Mouse (Mus musculus) midbrain, embryonic 14.5 days (tissue): Measurements from ENCODE around the gene 2310061N02Rik. TPM values are rescaled to one million over a fixed set of nuclear protein-coding genes. Genes with fewer than 3 reads are reported as not detected.

Experiments used
- ATAC-seq: fragments of 200-750 bp; cut with Nextera tagmentation; 2 replicates; pipeline ENCODE4 v1.8.0; 2017; ENCODE audit warnings: moderate number of reproducible peaks, moderate library complexity; ENCODE audit not compliant: low FRiP score, low TSS enrichment
- DNase-seq: peaks from one replicate; pipeline ENCODE4 v3.0.0-alpha.2; 2015
- H3K27ac ChIP-seq: fragments of 300-500 bp; sonication (generic); replicated peaks from 2 replicates; pipeline ENCODE4 v1.5.1; 2014; ENCODE audit warnings: mild to moderate bottlenecking, low read depth, low read length, moderate library complexity
- H3K27me3 ChIP-seq: fragments of 300-500 bp; sonication (generic); 2 replicates; pipeline ENCODE4 v1.6.1; 2014; ENCODE audit warnings: low read length, control low read depth, mixed read lengths; ENCODE audit not compliant: control insufficient read depth, insufficient read depth
- H3K36me3 ChIP-seq: fragments of 300-500 bp; sonication (generic); 2 replicates; pipeline ENCODE4 v1.6.1; 2014; ENCODE audit warnings: low read length, control low read depth; ENCODE audit not compliant: control insufficient read depth, insufficient read depth
- H3K4me1 ChIP-seq: fragments of 300-500 bp; sonication (generic); 2 replicates; pipeline ENCODE4 v1.6.1; 2014; ENCODE audit warnings: mild to moderate bottlenecking, antibody characterized with exemption, low read length, control low read depth; ENCODE audit not compliant: control insufficient read depth, insufficient read depth
- H3K4me2 ChIP-seq: fragments of 300-500 bp; sonication (generic); 2 replicates; pipeline ENCODE4 v1.6.1; 2014; ENCODE audit warnings: mild to moderate bottlenecking, low read length, moderate library complexity
- H3K4me3 ChIP-seq: fragments of 300-500 bp; sonication (generic); replicated peaks from 2 replicates; pipeline ENCODE4 v1.5.1; 2014; ENCODE audit warnings: low read depth, low read length
- H3K9ac ChIP-seq: fragments of 300-500 bp; sonication (generic); replicated peaks from 2 replicates; pipeline ENCODE4 v1.6.1; 2014; ENCODE audit warnings: mild to moderate bottlenecking, low read length, moderate library complexity
- H3K9me3 ChIP-seq: fragments of 300-500 bp; sonication (generic); 2 replicates; pipeline ENCODE4 v1.6.1; 2016; ENCODE audit warnings: low read length, control low read depth, mixed read lengths; ENCODE audit not compliant: control insufficient read depth
- WGBS: fragments of 180-500 bp; shearing (Covaris S2); extraction: QIAGEN DNeasy Blood & Tissue Kit; methylation state at CpG from one replicate; pipeline ENCODE4 v1.1.7; 2014; 5-methylcytosine and 5-hydroxymethylcytosine counted together
- polyA plus RNA-seq: library from polyadenylated mRNA; unstranded; fragments of >200 nt; fragmentation: Nextera tagmentation; extraction: Ambion mirVana; gene quantifications from 2 replicates; pipeline ENCODE4 v1.2.1, GENCODE M21; 2014

The 2310061N02Rik gene
- polyA plus RNA-seq, 1 experiment from 2014 or later = not detected

- Histone ChIP-seq H3K4me2 (no peak overlapping the region), H3K27ac (no peak overlapping the region), H3K9ac (no peak overlapping the region), H3K4me3 (no peak overlapping the region), H3K36me3 (no peaks in the 10 kb centered on the region), H3K4me1 (no peaks in the 10 kb centered on the region), H3K9me3 (no peaks in the 10 kb centered on the region), H3K27me3 (no peaks in the 10 kb centered on the region)
- DNase-seq (no peak), ATAC-seq (no peak)
- 76% methylated on average over 4 of the region's 4 CpGs for WGBS
Observed at GRCm38 (mm10) chr16:88710757-88711156, 3.0 kb upstream of the 2310061N02Rik start.

GRCm38 (mm10) chr16:88701072-88701864 lies 6.5 kb downstream of the 2310061N02Rik start:
- Histone ChIP-seq H3K4me3 (no peak overlapping the region), H3K4me2 (no peak overlapping the region), H3K27ac (no peak overlapping the region), H3K9me3 (no peaks in the 10 kb centered on the region), H3K9ac (no peak overlapping the region), H3K27me3 (no peaks in the 10 kb centered on the region), H3K36me3 (no peaks in the 10 kb centered on the region), H3K4me1 (no peaks in the 10 kb centered on the region)
- DNase-seq = no peak
- WGBS = 42% methylated on average over 4 of the region's 4 CpGs
- ATAC-seq = no peak

- H3K4me1 ChIP-seq = no peaks in the 10 kb centered on the region
- H3K9ac ChIP-seq = no peak overlapping the region
- no peak for DNase-seq
- H3K9me3 ChIP-seq = no peaks in the 10 kb centered on the region
- H3K36me3 ChIP-seq = no peaks in the 10 kb centered on the region
- H3K4me3 ChIP-seq = no peak overlapping the region
- no peak overlapping the region for H3K4me2 ChIP-seq
- H3K27me3 ChIP-seq = no peaks in the 10 kb centered on the region
- ATAC-seq = no peak
- no peak overlapping the region for H3K27ac ChIP-seq
- 91% methylated on average over 4 of the region's 4 CpGs for WGBS
Observed at GRCm38 (mm10) chr16:88696256-88696655, 11.5 kb downstream of the 2310061N02Rik start.

GRCm38 (mm10) chr16:88681282-88681681 lies 26.5 kb downstream of the 2310061N02Rik start:
- no peak overlapping the region for H3K9ac ChIP-seq
- DNase-seq (peak; percentile 47), ATAC-seq (no peak)

GRCm38 (mm10) chr16:88679099-88679498 lies 28.7 kb downstream of the 2310061N02Rik start:
- no peak overlapping the region for H3K9ac ChIP-seq
- WGBS = 87% methylated on average over 6 of the region's 6 CpGs
- DNase-seq = no peak

More at GRCm38 (mm10) chr16:88681282-88681681, 26.5 kb downstream of the 2310061N02Rik start:
- no peak overlapping the region for H3K27ac ChIP-seq
- no peak overlapping the region for H3K4me2 ChIP-seq
- 17% methylated on average over 2 of the region's 2 CpGs for WGBS
- no peak overlapping the region for H3K4me3 ChIP-seq
- H3K27me3 ChIP-seq = no peaks in the 10 kb centered on the region
- H3K9me3 ChIP-seq = no peaks in the 10 kb centered on the region
- 0 out of 2 replicates have a peak, but pooled peaks cover 3% of the 10 kb centered on the region for H3K4me1 ChIP-seq
- H3K36me3 ChIP-seq = no peaks in the 10 kb centered on the region

GRCm38 (mm10) chr16:88671571-88671970 lies 36.2 kb downstream of the 2310061N02Rik start, which contains the start of gene Krtap27-1:
TSS of gene Krtap27-1 (minus strand) at chr16:88671671.
- ATAC-seq (no peak), DNase-seq (no peak)
- no peak within 1 kb of the TSS for H3K4me3 ChIP-seq
- no peaks in the 10 kb centered on the region for H3K9me3 ChIP-seq
- H3K4me2 ChIP-seq = no peak within 1 kb of the TSS
- no peak within 1 kb of the TSS for H3K9ac ChIP-seq
- no peak within 1 kb of the TSS for H3K27ac ChIP-seq
- no peaks in the 10 kb centered on the region for H3K36me3 ChIP-seq
- H3K27me3 ChIP-seq = no peaks in the 10 kb centered on the region
- 92% methylated on average over 4 of the region's 4 CpGs for WGBS
- H3K4me1 ChIP-seq = no peaks in the 10 kb centered on the region

More at GRCm38 (mm10) chr16:88679099-88679498, 28.7 kb downstream of the 2310061N02Rik start:
- Histone ChIP-seq H3K4me1 (0 out of 2 replicates have a peak, but pooled peaks cover 3% of the 10 kb centered on the region), H3K4me2 (no peak overlapping the region), H3K4me3 (no peak overlapping the region), H3K27me3 (no peaks in the 10 kb centered on the region), H3K27ac (no peak overlapping the region), H3K36me3 (no peaks in the 10 kb centered on the region), H3K9me3 (no peaks in the 10 kb centered on the region)
- no peak for ATAC-seq

GRCm38 (mm10) chr16:88657426-88657825 lies 50.3 kb downstream of the 2310061N02Rik start:
- Histone ChIP-seq H3K4me2 (no peak overlapping the region), H3K4me3 (no peak overlapping the region), H3K9ac (no peak overlapping the region), H3K27ac (no peak overlapping the region), H3K27me3 (no peaks in the 10 kb centered on the region), H3K4me1 (no peaks in the 10 kb centered on the region), H3K9me3 (no peaks in the 10 kb centered on the region), H3K36me3 (no peaks in the 10 kb centered on the region)
- peak; percentile 26 for DNase-seq
- no peak for ATAC-seq
- WGBS = 51% methylated on average over 1 of the region's 1 CpGs
